Mouse (Mus musculus): ENCODE results near the gene Polr3k.

Gene Polr3k

DNA sequence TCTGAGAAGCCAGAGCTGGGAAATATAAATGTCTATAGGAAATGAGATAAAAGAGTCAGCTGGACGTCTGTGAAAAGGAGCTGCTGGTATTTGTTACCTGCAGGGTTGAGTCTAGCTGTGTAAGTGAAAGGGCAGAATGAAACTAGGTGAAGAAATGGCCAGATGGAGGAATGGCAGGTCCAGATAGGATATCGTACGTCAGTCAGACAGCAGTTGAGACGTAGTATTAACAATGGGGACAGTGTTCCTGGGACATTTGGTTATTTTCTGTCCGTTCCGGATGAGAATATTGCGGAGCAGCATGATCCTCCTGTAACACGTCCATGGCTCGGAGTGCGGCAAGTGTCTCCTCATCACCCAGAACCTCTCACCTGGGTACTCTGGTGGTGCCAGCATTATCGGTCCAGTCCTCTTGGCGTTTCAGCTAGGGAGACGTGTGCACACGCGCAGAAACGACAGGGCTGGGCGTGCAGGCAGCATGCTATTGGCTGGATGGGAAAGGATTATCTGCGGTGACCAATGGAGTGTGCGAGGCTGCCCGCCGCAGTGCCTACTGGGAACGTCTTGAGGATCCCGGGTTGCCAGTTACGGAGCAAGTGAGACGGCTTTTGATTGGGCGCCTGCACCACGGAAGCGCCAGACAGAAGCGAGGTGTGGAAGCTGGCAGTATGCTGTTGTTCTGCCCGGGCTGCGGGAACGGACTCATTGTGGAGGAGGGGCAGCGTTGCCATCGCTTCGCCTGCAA is at the start of gene Polr3k:
Polr3k (plus strand) TSS at position 547 of the 745 bp plus-strand sequence.
- peak; percentile 75 to 93 for DNase-seq (ENCODE audit: low spot score in 2 of 2)

DNA sequence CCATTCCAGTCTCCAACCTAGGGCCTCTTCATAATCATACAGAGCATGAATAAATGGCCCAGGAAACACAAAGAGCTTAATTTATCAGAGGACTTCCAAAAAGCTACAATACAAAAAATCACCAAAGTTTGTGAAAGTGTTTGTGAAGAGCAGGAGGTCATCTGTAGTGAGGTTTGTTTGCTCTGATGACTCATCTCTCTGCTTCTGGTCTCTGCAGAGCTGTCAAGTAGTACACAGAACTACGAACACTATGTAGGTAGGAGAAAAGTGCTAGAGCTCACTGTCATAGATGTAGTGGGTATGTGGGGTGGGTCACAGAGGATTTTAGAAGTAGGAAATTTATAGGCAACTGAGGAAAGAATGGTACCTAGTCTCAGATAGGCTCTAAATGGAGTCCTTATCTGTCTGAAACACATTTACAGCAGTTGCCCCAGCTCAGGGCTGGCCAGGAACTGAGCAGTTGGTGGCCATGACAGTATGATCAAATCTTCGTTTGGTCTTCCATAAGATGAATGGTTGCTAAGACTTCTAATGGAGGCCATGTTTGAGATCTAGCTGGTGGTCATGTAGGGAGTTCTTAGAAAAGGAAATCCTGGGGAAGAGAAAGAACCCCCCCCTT is 35.0 kb upstream of the Polr3k start:
- no peak for DNase-seq (ENCODE audit: low spot score in 2 of 2)

DNA sequence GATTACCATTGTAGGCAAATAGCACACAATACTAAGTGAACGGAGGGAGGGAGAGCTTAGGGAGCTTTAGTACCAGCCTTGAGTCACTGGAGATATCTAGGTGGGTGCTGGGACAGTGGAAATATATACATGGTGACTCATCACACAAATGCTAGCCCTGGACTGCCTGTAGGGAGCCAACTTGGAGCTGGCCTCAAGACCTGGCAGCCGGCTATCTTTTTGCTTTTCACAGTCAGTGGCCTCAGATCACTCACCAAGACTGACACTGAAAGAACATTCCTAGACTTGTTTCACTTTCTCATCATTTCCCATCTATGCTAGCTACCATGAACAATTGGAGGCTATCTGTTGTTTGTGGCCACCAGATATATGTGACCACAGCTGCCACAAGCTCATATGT is 31.4 kb upstream of the Polr3k start:
- DNase-seq (ENCODE audit: low spot score in 2 of 2), result no peak

DNA sequence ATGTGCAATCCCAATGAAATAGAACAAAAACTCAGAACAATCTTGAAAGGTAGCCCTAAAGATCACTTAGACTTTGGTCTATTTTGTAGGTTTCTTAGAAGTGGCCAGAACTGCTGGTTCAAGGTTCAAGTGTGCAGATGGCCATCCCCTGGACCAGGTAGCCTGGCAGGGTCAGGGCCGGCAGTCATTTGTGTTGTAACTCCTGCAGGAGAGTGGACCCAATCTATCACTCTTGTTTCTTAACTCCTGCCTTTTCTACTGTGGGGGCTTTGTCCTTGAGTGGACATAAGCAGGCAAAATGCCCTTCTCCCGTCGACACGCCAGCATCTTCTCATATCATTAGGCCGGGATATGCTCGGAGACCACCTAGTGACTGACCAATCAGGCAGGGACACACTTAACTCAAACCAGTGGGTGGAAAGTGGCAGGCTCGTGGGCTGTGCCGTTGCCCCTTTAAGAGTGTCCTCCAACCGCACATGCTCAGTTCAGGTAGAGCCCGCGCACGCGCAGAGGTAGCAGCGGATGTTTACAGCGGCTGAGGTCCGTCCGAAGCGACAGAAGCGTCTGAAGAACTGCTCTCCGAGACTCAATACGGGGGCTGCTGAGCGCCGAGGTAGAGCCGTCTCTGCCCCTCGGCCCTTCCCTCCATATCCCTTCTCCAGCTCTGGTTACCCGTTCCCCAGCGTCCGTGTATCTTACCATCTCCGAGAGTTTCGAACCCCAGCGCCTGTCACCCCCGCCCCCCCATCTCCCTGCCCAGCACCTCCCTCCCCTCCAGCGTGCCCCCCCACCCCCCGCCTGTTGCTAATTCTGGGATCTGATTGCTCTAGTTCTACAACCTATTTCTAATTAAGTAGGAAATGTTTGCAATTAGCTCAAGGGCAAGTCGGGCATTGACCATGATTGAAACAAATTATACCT is 26.5 kb upstream of the Polr3k start, which contains the start of gene Pcmtd2:
Pcmtd2 (plus strand) TSS at position 483 of the 921 bp plus-strand sequence.
- peak; percentile 86 to 93 for DNase-seq (ENCODE audit: low spot score in 2 of 2)

DNA sequence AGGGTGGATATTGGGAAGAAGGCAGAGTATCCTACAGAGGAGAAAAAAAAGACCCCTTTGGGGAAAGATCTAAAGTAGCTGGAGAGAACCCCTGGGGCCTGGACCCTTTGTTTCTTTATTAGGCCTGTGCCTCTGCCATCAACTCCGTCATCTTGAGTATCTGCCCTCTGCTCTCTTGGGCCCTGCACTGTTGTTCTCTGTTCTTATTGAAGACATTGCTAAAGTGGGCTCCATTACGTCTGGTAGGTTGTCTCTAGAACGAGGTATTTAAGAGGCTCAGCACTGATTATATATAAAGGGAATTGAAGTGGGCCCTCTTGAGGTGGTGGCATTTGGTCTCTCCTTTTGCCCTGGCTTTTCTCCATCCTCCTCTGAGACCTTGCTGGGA is 25.9 kb upstream of the Polr3k start:
- DNase-seq (ENCODE audit: low spot score in 2 of 2), result peak; percentile 30 to 34

DNA sequence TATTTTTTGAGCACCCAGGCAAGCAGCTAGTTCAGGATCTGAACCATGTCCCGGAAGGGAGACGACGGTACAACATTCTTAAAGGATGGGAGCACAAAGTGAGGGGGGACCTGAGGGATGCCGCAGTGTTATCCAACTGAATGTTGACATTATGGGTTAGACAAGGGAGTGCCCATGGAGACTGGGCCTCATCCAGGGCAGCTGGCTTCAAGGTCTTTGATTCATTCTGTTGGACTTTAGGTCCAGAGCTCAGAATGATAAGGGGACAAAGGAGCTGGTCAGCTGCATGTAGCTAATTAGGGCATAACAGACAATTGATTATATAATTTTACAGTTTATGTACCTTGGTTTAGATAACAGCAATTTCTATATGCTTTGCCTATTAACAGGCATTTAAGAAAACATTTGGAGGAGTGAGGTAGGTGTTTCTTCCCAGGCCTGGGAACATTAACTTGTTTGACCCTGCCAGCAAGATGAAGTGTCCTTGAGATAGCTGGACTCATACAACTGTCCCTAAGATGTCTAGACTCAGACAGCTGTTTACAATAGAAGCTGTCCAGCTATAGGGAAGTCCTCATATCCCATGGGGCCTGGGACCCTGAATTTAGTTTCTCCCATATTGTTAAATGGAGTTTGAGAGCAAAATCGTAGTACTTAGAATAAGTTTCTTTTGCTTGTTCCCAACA is 18.3 kb upstream of the Polr3k start:
- no peak for DNase-seq (ENCODE audit: low spot score in 2 of 2)

DNA sequence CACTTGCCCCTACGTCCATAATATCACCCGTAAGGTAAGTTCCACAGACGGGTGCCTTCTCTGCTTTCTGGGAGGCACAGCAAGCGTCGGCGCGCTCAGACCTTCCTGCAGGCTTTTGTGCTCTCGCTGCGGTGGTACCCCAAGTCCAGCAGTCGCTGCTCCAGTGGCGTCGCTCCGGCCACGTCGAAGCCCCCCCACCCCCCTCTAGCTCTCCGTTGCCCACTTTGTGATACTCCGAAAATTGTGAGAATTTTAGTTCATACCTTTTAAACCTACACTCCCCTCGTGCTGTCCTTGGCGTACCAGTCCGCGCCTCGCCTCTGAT is 361 bp downstream of the Polr3k start:
- no peak for DNase-seq (ENCODE audit: low spot score in 2 of 2)

DNA sequence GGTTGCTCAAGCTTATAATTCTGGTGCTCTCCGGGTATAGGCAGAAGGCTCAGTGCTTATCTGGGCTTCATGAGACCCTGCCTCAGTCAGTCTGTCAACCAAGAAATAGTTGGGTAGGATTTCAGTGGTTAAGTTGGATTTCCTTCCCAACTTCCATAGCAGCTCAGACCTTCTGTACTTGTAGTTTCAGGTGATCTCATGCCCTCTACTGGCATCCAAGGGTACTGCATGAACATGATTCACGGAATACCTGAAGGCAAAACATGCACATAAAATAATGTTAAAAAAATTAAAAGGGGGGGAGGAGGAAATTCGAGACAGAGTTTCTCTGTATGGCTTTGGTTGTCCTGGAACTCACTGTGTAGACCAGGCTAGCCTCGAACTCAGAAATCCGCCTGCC is 2.8 kb downstream of the Polr3k start:
- DNase-seq (ENCODE audit: low spot score in 2 of 2), result peak; percentile 62 to 78

DNA sequence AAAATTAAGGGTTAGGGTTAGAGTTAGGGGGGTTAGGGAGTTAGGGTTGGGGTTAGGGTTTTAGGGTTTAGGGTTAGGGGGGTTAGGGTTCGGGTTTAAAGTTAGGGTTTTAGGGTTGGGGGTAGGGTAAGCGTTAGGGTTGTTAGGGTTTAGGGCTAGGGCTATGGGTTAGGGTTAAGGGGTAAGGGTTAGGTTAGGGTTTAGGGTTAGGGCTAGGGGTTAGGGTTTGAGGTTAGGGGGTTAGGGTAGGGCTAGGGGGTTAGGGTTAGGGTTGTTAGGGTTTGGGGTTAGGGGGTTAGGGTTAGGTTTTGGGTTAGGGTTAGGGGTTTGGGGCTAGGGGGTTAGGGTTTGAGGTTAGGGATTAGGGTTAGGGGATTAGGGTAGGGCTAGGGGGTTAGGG is 6.9 kb downstream of the Polr3k start:
- DNase-seq (ENCODE audit: low spot score in 2 of 2), result no peak

DNA sequence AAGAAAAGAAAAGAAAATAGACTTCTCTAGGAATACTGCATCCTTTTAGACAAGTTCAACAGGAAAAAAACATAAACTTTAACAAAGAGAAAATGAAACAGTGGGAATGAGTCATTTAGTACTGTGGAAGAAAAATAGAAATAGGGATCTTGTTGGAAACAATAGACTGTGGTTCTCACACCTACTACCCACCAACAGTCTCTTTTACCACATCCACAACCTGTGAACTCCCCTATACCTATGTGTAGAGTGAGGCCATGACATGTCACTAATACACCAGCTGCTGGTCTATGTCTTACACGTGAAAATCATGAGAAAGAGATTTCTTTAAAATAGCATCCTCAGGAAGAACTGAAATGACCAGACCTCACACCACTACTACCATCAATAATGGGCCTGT is 14.8 kb downstream of the Polr3k start:
- DNase-seq (ENCODE audit: low spot score in 2 of 2), result no peak

DNA sequence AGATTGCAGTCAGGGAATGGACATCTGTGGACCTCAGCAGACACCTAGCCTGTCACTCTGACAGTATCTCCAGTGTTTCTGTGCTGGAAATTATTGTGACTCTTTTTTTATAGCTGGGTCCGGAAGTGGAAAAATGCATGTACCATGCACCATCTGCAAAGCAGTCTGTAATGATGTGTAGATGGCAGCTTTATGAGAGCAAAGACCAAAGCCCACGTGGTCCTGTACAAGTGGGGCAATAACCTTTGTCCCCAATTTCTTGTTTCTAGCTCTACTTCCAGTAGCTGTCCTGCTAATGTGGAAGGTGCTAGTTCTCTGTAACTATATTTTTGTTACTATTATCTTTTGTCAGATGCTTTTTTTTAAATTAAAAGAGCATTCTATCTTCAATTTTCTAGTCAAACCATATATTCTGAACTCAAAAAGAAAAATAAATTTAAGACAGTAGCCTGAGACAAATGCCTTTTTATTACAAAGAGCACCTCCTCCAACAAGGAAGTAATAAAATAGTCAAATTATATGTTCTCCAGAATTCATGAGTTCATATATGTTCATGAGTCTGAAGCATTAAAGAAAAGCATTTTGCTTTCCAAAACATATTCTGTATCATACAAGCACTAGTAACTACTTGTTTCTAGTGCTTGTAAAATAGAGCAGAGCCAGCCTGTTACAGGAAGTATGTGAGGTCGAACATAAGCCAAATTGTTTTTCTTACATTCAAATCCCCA is 19.0 kb downstream of the Polr3k start:
- DNase-seq (ENCODE audit: low spot score in 2 of 2), result no peak

DNA sequence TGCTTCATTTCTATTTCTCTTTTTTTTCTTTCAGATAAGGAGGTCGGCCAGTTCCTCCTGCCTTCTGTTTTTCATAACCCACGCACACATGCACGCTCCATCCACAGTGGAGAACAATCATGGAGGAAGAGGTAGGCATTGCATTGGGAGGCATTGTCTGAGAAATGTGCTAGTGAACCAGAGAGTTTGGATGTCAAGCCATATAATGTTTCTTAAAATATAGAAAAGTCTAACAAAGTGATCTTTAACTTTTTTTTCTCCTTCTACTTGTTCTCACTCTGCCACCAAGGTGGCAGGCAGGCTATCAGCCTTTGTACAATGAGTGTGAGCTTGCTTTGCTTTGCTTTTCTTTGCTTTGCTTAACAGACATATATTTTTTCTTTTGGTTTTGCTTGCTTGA is 53.7 kb downstream of the Polr3k start:
- DNase-seq (ENCODE audit: low spot score in 2 of 2), result no peak

DNA sequence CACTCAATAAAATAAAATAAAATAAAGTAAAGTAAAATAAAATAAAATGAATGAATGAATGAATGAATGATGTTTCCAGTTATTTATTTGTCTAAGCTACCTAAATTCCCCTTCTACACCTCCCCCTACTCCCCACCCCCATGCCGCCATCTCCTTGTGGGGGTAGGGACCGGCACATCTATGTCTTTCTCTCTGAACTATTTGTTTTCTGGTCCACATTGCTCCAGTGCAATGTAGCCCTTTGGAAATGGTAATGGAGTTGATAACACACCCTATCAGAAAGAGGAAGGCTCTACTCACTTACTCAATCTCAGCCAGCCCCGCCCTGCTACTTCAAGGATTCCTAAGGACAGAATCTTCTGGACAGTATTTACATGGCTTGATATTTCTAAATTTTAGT is 54.4 kb downstream of the Polr3k start:
- peak in 1 of 2 experiments; percentile 62 for DNase-seq (ENCODE audit: low spot score in 2 of 2)

Measured in spleen, postnatal 10 days (tissue).